Mouse (Mus musculus): ENCODE results near the gene Vkorc1.

DNA sequence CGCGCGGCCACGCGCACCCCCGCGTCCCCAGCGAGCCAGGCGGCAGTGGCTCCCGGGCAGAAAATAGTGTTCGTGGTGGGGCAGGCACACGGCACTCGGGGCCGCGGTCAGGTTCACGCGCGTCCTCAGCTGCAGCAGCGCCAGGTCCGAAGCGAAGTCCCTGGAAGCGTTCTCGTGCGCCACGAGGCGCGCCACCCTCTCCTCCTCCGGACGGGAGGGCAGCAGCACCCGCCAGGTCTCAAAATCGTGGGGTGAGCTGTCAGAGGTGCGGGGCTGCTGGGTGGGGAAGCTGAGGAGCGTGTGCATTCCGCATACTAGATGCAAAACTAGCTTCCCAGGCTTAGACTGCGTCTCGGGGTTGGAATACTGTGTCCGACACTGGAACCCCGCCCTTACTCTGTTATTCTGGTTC, 40.3 kb upstream of the Vkorc1 start:
- TF ChIP-seq EP300 (IDR thresholded peaks at IDR 0.05) (no peak), CTCF (IDR thresholded peaks at IDR 0.05) (no peak)

All from lung, postnatal 0 days (tissue).